Mouse (Mus musculus): ENCODE measurements around the gene Hdac7.

GRCm38 (mm10) chr15:97748309-97748708 lies 96.0 kb downstream of the Hdac7 start:
- no peak for TF ChIP-seq CTCF (IDR thresholded peaks at IDR 0.05; ENCODE audit: insufficient read depth, low read length)
- no peak for TF ChIP-seq POLR2A (IDR thresholded peaks at IDR 0.05; ENCODE audit: borderline replicate concordance, extremely low read depth, low read depth, low read length)
